Mouse (Mus musculus): ENCODE data around the gene Ing5. TPM values are rescaled to one million over a fixed set of nuclear protein-coding genes. Genes with fewer than 3 reads are reported as not detected.

Ing5 gene
- 10 to 100 TPM; 31.4 to 37.4 TPM for total RNA-seq (2023)

GRCm38 (mm10) chr1:93803556-93804507 lies at the start of gene Ing5:
Gene Ing5, plus strand, starts transcription at chr1:93803965.

DNA sequence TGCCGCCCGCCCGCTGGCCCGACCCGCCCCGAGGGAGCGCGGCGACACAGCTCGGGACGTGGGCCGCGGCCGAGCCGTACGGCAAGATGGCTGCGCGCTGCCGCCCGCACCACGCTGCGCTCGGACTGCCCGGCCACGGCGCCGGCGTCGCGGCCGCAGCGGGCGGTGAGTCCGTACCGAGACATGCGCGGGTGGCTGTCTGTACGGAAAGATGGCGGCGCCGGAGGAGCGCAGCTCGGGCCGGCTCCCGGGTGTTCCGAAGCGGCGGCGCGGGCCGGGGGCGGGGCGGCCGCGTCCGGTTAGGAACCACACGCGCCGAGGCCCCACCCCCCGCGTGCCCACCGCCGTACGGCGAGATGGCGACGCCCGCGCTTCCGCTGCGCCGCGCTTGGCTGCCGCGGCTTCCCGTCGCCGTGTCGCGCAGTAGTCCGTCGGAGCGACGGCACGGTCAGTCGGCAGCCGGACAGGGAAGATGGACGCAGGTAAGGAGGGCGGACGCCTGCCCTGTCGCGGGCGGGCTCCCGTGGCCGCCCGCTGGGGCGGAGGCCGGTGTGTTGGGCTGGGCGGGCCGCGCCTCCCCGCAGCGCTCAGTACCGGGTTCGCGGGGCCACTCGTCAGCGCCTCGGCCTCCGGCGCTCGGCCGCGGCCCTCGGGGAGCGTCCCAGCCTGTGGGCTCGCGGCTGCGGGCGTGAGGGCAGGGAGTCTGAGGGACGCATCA lies 49.0 kb upstream of the Ing5 start, which contains the start of gene Thap4:
TSS of gene Thap4 (minus strand) at position 292 of the 718 bp plus-strand sequence.

DNA sequence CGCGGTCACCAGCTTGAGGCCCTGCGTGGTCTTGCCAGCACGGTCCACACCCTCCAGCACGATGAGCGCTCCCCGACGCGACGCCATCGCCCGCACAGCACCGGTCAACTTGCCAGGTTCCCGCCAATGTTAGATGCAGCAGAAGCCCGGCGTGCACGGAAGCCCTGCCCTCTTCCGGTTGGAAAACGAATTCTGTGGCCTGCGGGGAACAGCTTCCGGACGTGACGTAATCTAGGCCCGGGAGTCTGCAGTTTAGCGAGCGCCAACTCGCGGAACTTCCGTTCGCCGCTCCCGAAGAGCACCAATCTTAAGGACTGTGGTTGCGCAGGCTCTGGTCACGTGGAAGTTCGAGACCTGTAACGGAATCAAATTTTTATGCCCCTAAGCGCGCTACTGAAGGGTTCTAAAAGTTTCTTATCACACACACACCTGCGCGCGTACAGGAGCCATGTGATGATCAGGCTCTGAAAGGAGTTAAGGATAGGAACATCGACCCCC lies 2.0 kb upstream of the Ing5 start, which contains the start of gene Dtymk:
TSS of gene Dtymk (minus strand) at position 194 of the 498 bp plus-strand sequence.

DNA sequence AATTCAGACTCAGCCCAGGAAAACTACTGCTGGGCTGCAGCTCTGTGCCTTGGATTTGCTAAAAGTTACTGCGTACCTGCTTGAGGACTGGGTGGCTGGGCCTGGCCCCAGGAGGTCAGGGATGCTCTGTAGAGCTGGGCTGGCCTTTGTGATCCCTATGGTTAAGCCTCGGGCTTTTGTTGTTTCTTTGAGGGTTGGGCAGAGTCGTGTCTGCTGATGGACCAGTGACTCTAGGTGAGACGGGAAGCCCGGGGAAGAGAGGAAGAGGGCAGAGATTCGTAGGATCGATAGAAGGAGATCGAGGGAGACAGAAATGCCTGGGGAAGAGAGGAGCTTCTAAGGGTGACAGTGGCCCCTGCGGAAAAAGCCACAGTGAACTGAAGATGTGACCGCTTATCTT lies 20.8 kb downstream of the Ing5 start, which contains the start of gene D2hgdh:
TSS of gene D2hgdh (plus strand) at position 301 of the 400 bp plus-strand sequence.

GRCm38 (mm10) chr1:93861048-93861447 lies 57.3 kb downstream of the Ing5 start, which contains the start of gene Gal3st2:
Gene Gal3st2, plus strand, starts transcription at chr1:93861306.

Other genes with a start within 250 kb of the Ing5 start
- 100 to 1,000 TPM; 116 to 127 TPM for gene Stk25, start 145.3 kb upstream of the Ing5 start, total RNA-seq (2023)
- gene Bok, start 118.3 kb upstream of the Ing5 start, total RNA-seq (2023) = not detected
- gene Atg4b, start 52.5 kb upstream of the Ing5 start, total RNA-seq (2023) = 10 to 100 TPM; 90.3 to 91.4 TPM
- gene Thap4, start 49.1 kb upstream of the Ing5 start, total RNA-seq (2023) = 10 to 100 TPM; 22.0 to 24.1 TPM
- gene Dtymk, start 2.0 kb upstream of the Ing5 start, total RNA-seq (2023) = 10 to 100 TPM; 79.2 to 82.2 TPM
- 10 to 100 TPM; 35.9 to 39.5 TPM for gene D2hgdh, start 20.9 kb downstream of the Ing5 start, total RNA-seq (2023)
- 1 to 10 TPM in 1 of 2 experiments, under 1 TPM in 1; 0.87 to 3.2 TPM for gene Gal3st2, start 57.3 kb downstream of the Ing5 start, total RNA-seq (2023)
- 1 to 10 TPM in 1 of 2 experiments, under 1 TPM in 1; 0.89 to 1.3 TPM for gene Gal3st2b, start 114.3 kb downstream of the Ing5 start, total RNA-seq (2023)
- under 1 TPM; 0.15 TPM for gene Gal3st2c, start 186.5 kb downstream of the Ing5 start, total RNA-seq (2023)
- gene Neu4, start 216.5 kb downstream of the Ing5 start, total RNA-seq (2023) = not detected
- 1 to 10 TPM; 6.3 to 7.7 TPM for gene Pdcd1, start 248.6 kb downstream of the Ing5 start, total RNA-seq (2023)